Mouse (Mus musculus) left cerebral cortex, adult 8-10 months (tissue): ENCODE results near the gene Pprc1. TPM values are rescaled to one million over a fixed set of nuclear protein-coding genes. Genes with fewer than 3 reads are reported as not detected.

ENCODE experiments used
- DNase-seq, 2 experiments: peaks; one replicate each; pipeline ENCODE4 v3.0.0; 2022; ENCODE audit warnings: low spot score in 2 of 2
- total RNA-seq, 4 experiments: library from RNA; stranded (reverse); gene quantifications; 2 replicates each; pipeline ENCODE4 v1.2.4; 2022

Pprc1 gene
- total RNA-seq, result 10 to 100 TPM; 25.7 to 29.7 (median 26.8) TPM

DNA sequence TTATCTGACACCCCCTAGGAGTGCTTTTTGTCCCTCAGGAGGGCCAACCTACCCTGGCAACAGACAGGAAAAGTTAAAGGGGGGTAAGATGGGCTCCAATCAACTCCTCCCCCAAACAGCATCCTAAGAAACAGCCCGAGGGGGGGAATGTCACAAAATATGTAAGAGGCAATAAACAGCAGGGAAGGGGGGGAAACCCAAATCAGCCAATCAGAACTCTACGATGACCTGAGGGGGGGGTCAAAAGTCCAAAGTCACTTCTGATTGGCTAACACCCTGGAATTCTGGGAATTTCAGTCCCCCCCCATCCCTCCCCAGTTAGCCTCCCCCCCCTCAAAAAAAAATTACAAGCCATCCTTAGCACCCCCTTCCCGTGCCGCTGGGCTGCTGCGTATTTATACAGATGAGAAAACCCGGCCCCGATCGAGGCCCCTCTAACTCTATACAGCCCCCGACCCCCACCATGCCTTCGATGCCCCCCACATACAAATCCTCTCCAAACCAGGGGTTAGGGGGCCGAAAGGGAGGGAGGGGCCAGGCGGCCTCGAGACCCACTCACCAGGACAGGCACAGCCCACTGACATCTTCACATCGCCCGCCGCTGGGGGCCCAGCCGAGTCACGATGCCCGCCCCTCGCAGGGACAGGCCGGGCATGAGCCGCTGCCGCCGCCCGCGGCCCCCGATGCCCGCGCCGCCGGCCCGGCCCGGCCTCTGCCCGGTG lies at the start of gene Pprc1:
Pprc1 (plus strand) TSS at position 616 of the 722 bp plus-strand sequence.
- DNase-seq, result no peak

DNA sequence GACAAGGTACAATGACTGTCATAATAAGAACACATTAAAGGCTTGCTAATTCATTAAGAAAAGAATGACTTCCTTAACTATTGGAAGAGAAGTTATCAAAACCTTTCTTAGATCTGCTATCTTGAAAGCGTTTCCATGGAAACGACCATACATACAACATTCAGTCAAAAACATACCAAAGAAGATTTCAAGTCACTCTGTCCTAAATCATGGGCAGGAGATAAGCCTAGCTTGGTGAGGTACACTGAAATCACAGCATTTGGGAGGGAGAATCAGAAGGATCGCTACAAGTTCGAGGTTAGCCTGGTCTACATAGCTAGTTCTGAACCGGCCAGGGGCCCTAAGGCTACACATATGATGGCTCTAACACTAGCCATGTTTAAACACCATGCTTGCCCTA lies 47.3 kb upstream of the Pprc1 start:
- no peak for DNase-seq

DNA sequence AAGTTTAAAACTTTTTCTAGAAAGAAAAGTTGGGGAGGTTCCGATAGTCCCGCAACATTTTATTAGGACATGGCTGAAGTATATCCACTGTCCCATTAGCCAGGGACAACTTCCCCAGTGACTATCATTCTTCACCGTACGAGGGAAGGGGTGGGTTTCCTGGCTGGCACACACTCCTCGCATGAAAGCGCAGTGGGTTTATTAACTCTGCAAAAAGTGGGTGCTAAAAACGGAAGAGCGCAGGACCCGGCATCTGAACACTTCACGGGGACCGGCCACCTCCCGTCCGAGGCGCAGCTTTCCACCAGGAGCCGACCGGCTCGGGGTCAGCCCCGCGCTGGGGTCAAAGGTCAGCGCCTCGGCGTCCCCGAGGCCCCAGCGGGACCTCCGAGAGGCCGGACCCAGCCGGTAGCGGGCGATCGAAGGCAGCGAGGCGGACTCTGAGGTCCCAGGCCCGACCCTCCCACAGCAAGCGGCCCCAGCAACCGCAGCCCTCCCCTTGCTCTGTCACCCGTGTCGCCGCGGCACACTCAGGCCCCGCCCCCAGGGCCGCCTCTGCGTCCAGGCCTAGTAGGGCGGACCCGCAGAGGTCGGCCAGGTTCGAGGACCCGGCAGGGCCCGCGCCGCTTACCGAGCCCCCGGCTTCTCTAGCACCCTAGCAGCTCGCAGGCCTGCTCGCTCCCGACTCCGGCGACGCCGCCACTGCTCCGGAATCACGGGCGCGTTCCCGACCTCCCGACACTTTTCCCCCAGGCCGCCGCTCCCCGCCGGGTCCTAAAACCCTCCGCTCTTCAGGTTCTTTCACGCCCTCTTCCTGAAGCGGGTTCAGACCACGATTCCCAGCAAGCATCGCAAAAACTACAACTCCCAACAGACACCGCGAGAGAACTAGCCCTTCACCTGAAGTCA lies 46.6 kb upstream of the Pprc1 start, which contains the start of gene Armh3:
Armh3 (minus strand) TSS at position 704 of the 909 bp plus-strand sequence.
- peak; percentile 83 to 88 for DNase-seq

DNA sequence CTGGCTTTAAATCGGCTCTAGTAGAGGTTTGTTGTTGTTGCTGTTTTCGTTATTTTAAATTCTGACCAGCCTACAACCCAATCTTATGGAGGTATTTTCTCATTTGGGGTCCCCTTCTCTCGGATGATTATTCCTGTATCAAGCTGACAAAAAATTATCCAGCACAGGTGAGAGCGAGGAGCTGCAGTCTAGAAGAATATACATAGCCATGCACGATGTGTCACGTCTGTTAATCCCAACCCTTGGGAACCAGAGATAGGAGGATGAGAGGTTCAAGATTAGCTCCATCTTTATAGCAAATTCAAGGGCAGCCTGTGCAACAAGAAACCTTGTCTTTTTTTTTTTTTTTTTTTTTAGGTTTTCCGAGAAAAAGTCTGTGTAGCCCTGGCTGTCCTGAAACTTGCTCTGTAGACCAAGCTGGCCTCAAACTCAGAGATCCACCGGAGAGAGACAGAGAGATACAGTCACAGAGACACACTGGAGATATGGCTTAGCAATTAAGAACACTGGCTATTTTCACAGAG lies 45.9 kb upstream of the Pprc1 start:
- no peak for DNase-seq

DNA sequence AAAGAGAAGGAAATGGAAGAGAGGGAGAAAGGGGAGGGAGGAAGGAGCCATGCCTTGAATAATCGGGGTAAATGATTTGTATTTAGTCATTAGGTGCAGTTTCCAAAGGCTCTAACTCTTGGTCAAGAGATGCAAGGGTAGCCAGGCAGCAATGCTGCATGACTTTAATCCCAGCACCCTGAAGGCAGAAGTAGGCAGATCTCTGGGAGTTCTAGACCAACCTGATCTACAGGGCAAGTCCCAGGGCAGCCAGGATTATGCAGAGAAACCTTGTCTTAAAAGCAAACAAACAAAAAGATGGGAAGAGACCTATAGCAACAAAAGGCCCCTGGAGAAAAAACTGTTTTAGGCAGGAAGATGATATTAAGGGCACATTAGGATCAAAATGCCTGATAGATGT lies 45.3 kb upstream of the Pprc1 start:
- DNase-seq, result no peak

DNA sequence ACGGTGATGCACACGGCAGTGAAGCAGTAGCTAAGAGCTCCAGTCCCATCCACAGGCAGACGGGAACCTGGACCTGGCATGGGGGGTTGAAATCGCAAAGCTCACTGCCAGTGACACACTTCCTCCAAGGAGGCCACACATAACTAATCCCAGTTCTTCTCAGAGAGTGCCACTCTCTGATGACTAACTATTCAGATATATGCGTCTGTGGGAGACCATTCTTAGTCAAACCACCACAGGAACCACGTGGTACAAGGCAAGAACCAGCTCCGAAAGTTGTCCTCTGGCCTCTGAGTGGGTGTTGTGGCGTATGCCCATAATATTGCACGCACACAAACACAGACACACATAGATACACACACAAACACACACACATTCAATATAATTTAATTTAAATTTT lies 42.4 kb upstream of the Pprc1 start:
- DNase-seq, result no peak

DNA sequence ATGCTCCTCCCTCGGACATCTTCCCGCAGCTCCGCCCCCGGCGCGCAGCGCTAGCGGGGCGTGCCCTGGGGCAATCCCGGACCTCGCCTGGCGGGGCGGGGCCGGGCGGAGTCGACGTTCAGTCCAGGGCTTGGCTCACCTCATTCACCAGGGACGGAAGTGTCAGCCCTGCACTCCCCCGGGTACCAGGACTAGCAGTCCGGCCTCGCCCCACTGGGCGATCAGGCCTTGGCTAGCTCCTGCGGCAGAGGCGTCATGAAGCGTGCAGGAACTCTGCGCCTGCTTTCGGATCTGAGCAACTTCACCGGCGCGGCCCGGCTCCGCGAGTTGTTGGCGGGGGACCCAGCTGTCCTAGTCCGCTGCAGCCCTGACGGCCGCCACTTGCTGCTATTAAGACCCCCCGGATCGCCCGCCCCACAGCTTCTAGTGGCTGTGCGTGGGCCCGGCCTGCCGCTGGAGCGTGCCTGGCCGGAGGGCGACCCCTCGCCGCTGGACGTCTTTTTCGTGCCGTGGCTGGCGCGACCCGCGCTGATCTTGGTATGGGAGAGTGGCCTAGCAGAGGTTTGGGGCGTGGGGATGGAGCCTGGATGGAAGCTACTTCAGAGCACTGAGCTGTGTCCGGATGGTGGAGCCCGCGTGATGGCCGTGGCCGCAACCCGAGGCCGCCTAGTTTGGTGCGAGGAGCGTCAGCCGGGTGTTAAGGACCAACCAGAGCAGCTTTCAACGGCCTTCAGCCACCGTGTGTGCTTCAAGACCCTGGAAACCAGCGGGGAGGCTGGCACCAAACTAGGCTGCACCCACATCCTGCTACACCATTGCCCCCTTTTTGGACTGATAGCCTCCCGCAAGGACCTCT lies 41.1 kb upstream of the Pprc1 start, which contains the start of gene Hps6:
Hps6 (plus strand) TSS at position 138 of the 856 bp plus-strand sequence.
- peak; percentile 43 to 45 for DNase-seq

DNA sequence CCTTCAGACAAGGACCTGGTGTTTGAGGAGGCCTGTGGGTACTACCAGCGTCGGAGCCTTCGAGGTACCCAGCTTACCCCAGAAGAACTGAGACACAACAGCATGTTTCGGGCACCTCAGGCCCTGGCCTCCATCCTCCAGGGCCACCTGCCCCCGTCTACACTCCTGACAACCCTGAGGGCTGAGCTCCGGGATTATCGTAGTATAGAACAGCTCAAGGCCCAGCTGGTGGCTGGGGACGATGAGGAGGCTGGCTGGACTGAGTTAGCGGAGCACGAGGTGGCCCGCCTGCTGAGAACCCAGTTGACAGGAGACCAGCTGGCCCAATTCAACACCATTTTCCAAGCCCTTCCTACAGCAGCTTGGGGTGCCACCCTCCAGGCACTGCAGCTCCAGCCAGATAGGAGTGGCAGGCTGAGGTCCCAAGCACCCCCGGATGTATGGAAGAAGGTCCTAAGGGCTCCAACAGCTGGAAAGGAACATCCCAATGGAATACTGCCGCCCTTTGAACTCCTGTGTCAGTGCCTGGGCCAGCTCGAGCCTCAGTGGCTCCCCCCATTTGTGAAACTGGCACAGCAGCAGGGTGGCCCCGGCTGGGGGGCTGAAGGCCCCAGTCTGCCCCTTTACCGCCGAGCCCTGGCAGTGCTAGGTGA lies 39.7 kb upstream of the Pprc1 start:
- DNase-seq, result no peak

DNA sequence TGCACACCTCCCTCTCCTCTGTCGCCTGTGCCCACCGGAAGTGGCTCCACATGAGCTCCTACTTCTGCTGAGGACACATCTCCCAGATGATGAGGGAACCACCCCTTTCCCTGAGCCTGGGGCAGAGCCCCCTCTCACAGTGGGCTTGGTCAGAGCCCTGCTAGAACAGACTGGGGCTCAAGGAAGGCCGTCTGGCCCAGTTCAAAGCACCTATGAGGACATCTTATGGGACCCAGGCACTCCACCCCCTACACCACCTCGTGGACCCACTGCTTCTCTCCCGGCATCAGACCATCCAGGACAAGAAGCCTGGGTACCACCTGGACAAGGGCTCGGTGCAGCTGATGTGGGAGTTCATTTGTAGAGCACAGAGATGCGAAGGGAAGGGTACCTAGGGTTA lies 39.0 kb upstream of the Pprc1 start:
- DNase-seq, result no peak

DNA sequence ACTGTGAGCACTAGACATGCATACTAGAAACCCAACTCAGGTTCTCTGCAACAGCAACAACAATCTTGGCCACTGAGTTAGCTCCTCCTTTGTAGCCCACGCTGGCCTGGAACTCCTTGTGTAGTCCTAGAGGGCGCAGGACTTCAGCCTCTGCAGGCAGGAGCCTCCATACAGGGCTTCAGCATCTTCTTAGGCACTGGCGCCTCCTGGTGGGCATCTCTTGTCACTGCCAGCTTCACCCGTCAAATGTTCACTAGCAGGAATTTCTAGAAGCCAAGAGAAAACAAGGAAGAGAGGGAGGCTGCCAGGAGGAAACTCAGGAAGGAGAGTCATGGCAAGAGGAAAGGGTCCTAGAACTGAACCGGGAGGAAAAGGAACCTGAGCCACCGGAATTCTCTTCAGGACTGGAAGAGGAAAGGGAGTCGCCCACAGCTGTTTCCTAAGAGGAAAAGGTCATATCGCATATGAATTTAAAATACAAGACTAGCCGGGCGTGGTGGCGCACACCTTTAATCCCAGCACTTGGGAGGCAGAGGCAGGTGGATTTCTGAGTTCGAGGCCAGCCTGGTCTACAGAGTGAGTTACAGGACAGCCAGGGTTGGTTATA lies 30.0 kb upstream of the Pprc1 start:
- DNase-seq, result peak; percentile 67 to 75

DNA sequence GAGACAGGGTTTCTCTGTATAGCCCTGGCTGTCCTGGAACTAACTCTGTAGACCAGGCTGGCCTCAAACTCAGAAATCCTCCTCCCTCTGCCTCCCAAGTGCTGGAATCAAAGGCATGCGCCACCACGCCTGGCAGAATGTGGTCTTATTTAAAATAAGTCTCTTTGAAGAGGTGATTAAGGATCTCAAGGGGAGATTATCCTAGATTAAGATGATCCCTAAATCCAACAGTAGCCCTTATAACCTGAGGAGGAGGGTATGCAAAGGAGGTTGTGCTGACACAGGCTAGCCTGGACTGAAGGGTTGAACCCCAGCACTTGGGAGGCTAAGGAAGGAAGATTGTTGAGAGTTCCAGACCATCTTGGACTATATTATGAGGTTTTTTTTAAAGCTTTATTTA lies 28.7 kb upstream of the Pprc1 start:
- no peak for DNase-seq

DNA sequence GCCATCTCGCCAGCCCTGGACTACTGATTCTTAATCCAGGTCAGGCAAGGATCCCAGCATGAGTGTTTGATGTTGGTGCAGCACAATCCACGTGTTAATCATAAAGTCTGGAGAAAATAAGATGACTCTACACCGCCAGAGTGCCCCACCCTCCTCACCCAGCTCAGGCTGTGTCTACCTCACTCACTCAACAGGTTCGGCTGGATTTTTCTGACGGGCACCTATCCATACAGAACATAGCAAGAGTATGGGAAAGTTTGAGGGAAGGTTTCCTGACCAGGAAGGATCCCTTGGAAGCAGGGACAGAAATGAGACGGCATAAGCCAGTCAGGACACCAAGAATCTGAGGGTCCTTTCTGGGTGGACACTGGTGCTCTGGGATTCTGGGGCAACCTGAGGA lies 19.7 kb upstream of the Pprc1 start:
- no peak for DNase-seq

DNA sequence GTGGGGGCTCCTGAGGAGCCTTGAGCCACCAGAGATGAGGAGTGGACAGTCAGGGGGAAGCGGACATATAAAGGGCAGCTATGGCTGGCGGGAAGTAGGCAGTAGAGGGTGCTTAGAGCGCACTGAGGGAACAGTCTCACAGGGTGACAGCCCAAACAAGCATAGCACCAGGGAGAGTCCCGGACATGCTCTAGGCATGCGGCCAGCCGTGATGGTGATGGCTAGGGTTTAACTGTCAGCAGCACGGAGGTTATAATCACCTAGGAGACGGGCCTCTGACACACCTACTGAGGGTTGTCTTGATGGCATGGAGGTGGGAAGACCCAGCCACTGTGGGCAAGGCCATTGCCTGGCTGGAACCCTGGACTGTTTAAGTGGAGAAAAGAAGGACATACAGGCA lies 18.1 kb upstream of the Pprc1 start:
- no peak for DNase-seq

DNA sequence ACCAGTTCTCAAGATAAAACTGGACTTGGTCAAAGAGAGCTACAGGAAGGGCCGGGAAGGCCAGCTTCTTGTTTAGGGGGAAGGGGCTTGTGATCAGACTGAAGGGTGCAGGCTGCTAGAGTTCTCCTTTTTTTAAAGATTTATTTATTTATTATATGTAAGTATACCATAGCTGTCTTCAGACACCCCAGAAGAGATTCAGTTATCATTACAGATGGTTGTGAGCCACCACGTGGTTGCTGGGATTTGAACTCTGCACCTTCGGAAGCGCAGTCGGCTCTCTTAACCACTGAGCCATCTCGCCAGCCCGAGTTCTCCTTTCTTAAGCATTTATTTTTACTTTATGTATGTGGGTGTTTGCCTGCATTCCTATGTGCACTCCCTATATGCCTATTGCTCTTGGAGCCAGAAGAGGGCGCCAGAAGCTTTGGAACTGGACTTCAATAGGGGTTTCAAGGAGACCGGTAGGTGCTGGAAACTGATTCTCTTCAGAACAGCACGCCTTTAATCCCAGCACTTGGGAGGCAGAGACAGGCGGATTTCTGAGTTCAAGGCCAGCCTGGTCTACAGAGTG lies 15.9 kb upstream of the Pprc1 start:
- no peak for DNase-seq

DNA sequence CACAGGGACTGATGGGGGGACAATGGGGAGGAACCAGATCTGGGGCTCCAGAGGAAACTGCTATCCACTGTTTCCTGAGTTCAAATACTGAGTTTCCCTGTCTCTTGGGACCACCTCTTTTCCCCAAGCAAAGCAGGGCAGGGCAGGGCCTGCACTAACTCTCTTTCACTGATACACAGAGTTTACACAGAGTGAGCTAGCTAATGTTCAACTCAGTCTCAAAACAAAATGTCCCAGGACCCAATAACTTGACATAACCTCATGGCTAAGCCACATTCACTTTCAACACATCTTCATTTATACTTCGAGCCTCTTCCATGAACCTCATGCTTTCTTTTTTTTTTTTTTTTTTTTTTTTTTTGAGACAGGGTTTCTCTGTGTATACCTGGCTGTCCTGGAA lies 15.0 kb upstream of the Pprc1 start:
- no peak for DNase-seq

DNA sequence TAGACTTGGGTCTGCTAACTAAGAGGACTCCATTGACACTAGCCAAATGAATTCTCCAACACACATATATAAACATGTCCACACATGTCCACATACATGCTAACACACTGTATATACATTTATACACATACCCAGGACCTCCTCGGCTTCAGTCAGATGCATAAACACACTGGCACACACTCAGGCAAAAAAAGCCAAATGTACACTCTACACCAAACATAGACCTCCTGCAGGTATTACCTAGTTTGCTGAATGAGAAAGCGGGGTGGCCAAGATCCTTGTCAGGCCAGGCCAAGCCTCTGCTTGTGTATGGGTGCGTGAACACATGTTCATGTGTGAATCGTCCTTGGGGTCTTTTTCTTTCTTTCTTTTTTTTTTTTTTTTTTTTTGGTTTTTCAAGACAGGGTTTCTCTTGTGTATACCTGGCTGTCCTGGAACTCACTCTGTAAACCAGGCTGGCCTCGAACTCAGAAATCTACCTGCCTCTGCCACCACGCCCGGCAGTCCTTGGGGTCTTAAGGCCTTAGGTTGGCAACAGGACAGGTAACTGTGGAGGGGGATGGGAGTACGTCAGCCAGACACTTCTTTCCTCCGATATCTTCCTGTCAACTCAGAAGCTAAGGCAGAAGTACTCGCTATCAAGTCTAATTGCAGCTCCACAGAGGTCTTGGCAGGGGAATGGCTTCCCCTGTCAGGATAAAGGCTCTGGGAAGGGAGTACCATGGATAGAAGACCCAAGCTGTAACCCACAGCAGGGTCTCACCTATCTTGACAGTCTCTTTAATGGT lies 14.3 kb upstream of the Pprc1 start:
- no peak for DNase-seq

DNA sequence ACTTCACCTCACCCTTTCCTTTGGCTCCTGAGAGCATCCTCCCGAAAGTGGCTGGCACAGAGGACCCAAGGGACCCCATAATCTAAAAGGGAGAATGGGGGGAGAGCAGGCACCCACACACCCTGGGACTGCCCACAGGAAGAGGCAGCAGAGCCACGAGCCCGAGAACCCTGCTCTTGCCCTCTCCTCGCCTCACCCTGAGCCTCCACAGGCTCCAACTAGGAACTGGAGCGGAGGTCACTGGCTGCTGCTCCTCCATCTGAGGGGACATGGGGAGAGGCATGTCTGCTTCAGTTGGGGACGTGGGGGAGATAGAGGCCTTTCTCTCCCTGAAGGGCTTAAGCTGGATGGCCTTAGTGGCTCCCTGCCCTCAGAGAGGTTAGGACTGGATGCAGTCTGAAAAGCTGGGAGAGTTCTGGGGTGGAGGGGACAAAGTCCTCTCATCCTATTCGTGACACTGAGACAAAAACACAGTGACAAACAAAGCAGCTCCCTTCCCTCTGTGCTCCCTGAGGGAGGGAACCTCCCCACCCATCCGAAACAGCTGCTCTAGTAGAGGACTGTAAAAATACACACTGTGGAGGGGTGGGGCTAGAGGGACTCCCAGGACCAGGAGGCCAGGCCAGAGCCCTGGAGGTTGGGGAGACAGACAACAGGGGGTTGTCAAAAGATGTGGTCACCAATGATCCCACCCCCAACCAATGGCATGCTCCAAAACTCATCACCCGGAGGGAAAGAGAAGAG lies 12.8 kb upstream of the Pprc1 start:
- no peak for DNase-seq

DNA sequence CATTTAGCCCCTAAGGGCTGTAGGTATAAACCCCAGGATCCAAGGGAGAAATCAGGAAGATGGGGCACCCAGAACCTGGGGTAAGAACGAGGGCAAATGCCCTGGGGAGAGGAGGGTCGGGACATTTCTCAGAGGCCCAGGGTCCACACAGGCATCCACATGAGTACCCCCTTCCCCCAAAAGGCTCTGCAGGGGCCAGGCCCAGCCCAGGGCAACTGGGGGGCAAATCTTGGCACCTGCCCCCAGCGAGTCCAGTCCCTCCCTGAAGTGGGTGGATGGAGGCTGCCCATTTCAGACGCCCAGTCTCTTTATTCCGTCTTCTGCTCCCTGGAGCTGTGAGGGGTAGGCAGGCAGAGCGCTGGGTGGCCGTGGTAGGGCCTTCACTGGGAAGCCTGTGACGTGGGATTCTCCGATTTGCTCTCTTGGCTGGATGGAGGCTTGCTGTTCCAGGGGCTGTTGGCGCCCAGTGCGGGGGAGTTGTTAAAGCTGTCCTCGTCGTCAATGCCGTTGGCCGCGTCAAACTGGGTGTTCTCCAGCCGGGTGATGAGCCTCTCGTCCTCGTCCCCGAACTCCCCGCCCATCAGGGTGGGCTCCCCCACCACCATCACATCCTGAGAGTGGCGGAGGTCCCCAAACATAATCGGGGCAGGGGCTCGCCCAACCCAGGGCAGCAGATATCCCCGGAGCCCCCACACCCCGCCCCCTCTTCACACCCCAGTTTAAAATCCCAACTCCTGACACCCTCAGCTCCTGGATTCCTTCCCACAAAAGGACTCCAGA lies 11.8 kb upstream of the Pprc1 start:
- DNase-seq, result peak in 1 of 2 experiments; percentile 57
